Mouse (Mus musculus): ENCODE data around the gene Nrxn1. TPM values are rescaled to one million over a fixed set of nuclear protein-coding genes. Genes with fewer than 3 reads are reported as not detected.

Nrxn1 gene
- polyA plus RNA-seq, 1 experiment from 2014 or later, result 2.0 TPM

GRCm38 (mm10) chr17:90059320-90060111 lies 1033.4 kb downstream of the Nrxn1 start:
- Histone ChIP-seq H3K4me1 (ENCODE audit: control insufficient read depth in 2 of 2, insufficient read depth in 2 of 2, low read length in 2 of 2) (no peaks in the 10 kb centered on the region), H3K27me3 (ENCODE audit: control insufficient read depth, insufficient read depth, low read length) (no peaks in the 10 kb centered on the region), H3K4me3 (ENCODE audit: control insufficient read depth in 1 of 2, insufficient read depth in 1 of 2, low read depth in 1 of 2, low read length in 2 of 2) (no peak overlapping the region), H3K27ac (replicated peaks in 1 of 2; ENCODE audit: control insufficient read depth in 1 of 2, insufficient read depth in 1 of 2, low read depth in 2 of 2, low read length in 2 of 2) (no peak overlapping the region), H3K9me3 (ENCODE audit: control insufficient read depth, low read length) (no peaks in the 10 kb centered on the region), H3K9ac (ENCODE audit: low read length) (no peak overlapping the region), H3K4me2 (ENCODE audit: low read length) (no peak overlapping the region), H3K36me3 (ENCODE audit: control insufficient read depth, insufficient read depth, low read length) (no peaks in the 10 kb centered on the region)
- 70% methylated on average over 7 of the region's 7 CpGs for WGBS
- ATAC-seq (ENCODE audit: insufficient number of reproducible peaks, insufficient read depth, low FRiP score, low read depth), result no peak

DNA sequence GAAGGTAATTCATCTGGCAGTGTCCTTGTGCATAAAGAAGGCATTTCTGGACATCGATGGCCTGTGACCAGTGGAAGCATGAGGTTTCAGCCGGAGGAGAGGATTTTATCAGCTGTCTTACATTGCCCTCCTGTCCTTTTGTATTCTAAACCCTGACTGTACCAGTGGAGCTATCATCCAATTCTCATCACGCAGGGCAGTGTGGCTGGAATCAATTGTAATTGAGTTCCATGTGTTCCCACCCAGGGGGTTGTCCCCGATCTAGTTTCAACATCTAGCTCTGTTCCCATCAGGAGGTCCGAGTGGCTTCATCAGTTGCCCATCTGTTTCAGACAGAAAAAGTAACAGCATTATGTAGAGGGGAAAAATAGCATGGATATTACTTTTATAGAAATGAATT lies 1038.6 kb downstream of the Nrxn1 start:
- no peak for ATAC-seq (ENCODE audit: insufficient number of reproducible peaks, insufficient read depth, low FRiP score, low read depth)
- Histone ChIP-seq H3K4me1 (ENCODE audit: control insufficient read depth in 2 of 2, insufficient read depth in 2 of 2, low read length in 2 of 2) (no peaks in the 10 kb centered on the region), H3K27ac (replicated peaks in 1 of 2; ENCODE audit: control insufficient read depth in 1 of 2, insufficient read depth in 1 of 2, low read depth in 2 of 2, low read length in 2 of 2) (no peak overlapping the region), H3K27me3 (ENCODE audit: control insufficient read depth, insufficient read depth, low read length) (no peaks in the 10 kb centered on the region), H3K4me3 (ENCODE audit: control insufficient read depth in 1 of 2, insufficient read depth in 1 of 2, low read depth in 1 of 2, low read length in 2 of 2) (no peak overlapping the region), H3K9me3 (ENCODE audit: control insufficient read depth, low read length) (no peaks in the 10 kb centered on the region), H3K36me3 (ENCODE audit: control insufficient read depth, insufficient read depth, low read length) (no peaks in the 10 kb centered on the region), H3K9ac (ENCODE audit: low read length) (no peak overlapping the region), H3K4me2 (ENCODE audit: low read length) (no peak overlapping the region)
- 44% methylated on average over 5 of the region's 5 CpGs for WGBS

- no peak for ATAC-seq (ENCODE audit: insufficient number of reproducible peaks, insufficient read depth, low FRiP score, low read depth)
- Histone ChIP-seq H3K27me3 (ENCODE audit: control insufficient read depth, insufficient read depth, low read length) (no peaks in the 10 kb centered on the region), H3K9ac (ENCODE audit: low read length) (no peak overlapping the region), H3K36me3 (ENCODE audit: control insufficient read depth, insufficient read depth, low read length) (no peaks in the 10 kb centered on the region), H3K27ac (replicated peaks in 1 of 2; ENCODE audit: control insufficient read depth in 1 of 2, insufficient read depth in 1 of 2, low read depth in 2 of 2, low read length in 2 of 2) (no peak overlapping the region), H3K4me3 (ENCODE audit: control insufficient read depth in 1 of 2, insufficient read depth in 1 of 2, low read depth in 1 of 2, low read length in 2 of 2) (no peak overlapping the region), H3K9me3 (ENCODE audit: control insufficient read depth, low read length) (no peaks in the 10 kb centered on the region), H3K4me2 (ENCODE audit: low read length) (no peak overlapping the region), H3K4me1 (ENCODE audit: control insufficient read depth in 2 of 2, insufficient read depth in 2 of 2, low read length in 2 of 2) (no peaks in the 10 kb centered on the region; a peak in 1 of 4 replicates)
- WGBS, result 73% methylated on average over 1 of the region's 1 CpGs
Observed at GRCm38 (mm10) chr17:90039316-90039715, 1053.6 kb downstream of the Nrxn1 start.

DNA sequence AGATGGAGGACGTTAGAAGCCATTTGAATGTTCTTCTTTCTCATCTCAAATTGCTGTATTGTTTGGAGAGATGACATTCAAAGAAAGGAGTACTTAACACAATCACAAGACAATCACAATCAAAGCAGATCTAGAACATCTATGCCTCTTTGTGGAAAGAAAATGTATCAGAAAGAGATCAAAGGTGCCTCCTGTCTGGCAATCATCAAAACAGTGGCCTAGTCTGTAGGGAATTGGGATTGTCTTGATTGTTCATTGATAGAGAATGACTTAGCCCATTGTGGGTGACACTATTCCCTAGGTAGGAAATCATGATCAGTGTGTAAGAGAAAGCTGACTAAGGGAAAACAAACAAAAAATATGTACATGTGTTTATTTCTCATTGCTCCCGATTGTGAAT lies 1060.5 kb downstream of the Nrxn1 start:
- WGBS, result 64% methylated on average over 2 of the region's 2 CpGs
- Histone ChIP-seq H3K9me3 (ENCODE audit: control insufficient read depth, low read length) (no peaks in the 10 kb centered on the region), H3K36me3 (ENCODE audit: control insufficient read depth, insufficient read depth, low read length) (no peaks in the 10 kb centered on the region), H3K4me3 (ENCODE audit: control insufficient read depth in 1 of 2, insufficient read depth in 1 of 2, low read depth in 1 of 2, low read length in 2 of 2) (no peak overlapping the region), H3K27me3 (ENCODE audit: control insufficient read depth, insufficient read depth, low read length) (no peaks in the 10 kb centered on the region), H3K4me2 (ENCODE audit: low read length) (no peak overlapping the region), H3K9ac (ENCODE audit: low read length) (no peak overlapping the region), H3K4me1 (ENCODE audit: control insufficient read depth in 2 of 2, insufficient read depth in 2 of 2, low read length in 2 of 2) (no peaks in the 10 kb centered on the region), H3K27ac (replicated peaks in 1 of 2; ENCODE audit: control insufficient read depth in 1 of 2, insufficient read depth in 1 of 2, low read depth in 2 of 2, low read length in 2 of 2) (no peak overlapping the region)
- no peak for ATAC-seq (ENCODE audit: insufficient number of reproducible peaks, insufficient read depth, low FRiP score, low read depth)

DNA sequence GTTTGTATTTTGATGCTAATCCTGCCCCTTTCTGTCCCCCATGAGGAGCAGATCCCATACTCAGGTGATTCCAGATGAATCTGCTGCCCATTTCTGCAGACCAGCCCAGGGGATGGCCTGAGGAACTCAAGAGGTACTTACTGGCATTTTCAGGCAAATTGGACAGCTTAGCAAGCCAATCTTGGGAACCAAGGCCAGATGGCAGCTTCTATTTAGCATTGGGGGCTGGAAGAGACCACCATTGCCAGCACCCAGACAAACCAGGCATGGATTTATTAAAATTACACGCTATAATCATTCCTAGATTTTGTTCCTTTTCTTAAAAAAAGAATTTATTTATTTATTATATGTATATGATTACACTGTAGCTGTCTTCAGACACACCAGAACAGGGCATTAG lies 1076.2 kb downstream of the Nrxn1 start:
- WGBS, result 41% methylated on average over 1 of the region's 1 CpGs

DNA sequence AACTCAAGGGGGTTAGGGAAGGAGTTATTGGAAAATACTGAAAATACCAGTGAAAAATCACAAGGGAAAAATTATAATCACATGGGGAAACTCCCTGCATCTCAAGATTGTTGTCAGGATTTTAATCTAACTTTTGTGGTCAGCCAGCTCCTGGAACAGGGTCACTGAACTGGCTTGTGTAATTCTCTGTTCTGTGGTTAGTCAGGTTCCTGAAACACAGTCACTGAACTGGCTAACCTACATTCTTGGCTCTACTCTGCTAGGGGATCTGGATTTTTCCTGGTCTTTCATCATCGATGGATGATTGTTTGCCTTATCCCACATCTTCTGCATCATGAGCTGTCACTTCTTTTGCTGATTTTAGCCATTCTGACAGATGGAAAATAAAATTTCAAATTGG lies 1081.1 kb downstream of the Nrxn1 start:
- no peak overlapping the region for H3K4me2 ChIP-seq (ENCODE audit: low read length)
- 81% methylated on average over 1 of the region's 1 CpGs for WGBS
- ATAC-seq (ENCODE audit: insufficient number of reproducible peaks, insufficient read depth, low FRiP score, low read depth), result no peak

More for the DNA sequence above, 1076.2 kb downstream of the Nrxn1 start:
- H3K4me2 ChIP-seq (ENCODE audit: low read length), result no peak overlapping the region
- no peak overlapping the region for H3K4me3 ChIP-seq (ENCODE audit: control insufficient read depth in 1 of 2, insufficient read depth in 1 of 2, low read depth in 1 of 2, low read length in 2 of 2)
- ATAC-seq (ENCODE audit: insufficient number of reproducible peaks, insufficient read depth, low FRiP score, low read depth), result no peak
- no peaks in the 10 kb centered on the region for H3K36me3 ChIP-seq (ENCODE audit: control insufficient read depth, insufficient read depth, low read length)
- H3K9me3 ChIP-seq (ENCODE audit: control insufficient read depth, low read length), result peaks cover 9% of the 10 kb centered on the region
- no peaks in the 10 kb centered on the region for H3K4me1 ChIP-seq (ENCODE audit: control insufficient read depth in 2 of 2, insufficient read depth in 2 of 2, low read length in 2 of 2)
- H3K27ac ChIP-seq (replicated peaks in 1 of 2; ENCODE audit: control insufficient read depth in 1 of 2, insufficient read depth in 1 of 2, low read depth in 2 of 2, low read length in 2 of 2), result no peak overlapping the region
- H3K9ac ChIP-seq (ENCODE audit: low read length), result no peak overlapping the region
- no peaks in the 10 kb centered on the region for H3K27me3 ChIP-seq (ENCODE audit: control insufficient read depth, insufficient read depth, low read length)

GRCm38 (mm10) chr17:90007438-90008109 lies 1085.3 kb downstream of the Nrxn1 start:
- ATAC-seq (ENCODE audit: insufficient number of reproducible peaks, insufficient read depth, low FRiP score, low read depth), result no peak; the same call in 1 of the 2 replicates
- Histone ChIP-seq H3K9me3 (ENCODE audit: control insufficient read depth, low read length) (0 out of 2 replicates have a peak, but pooled peaks cover 7% of the 10 kb centered on the region), H3K36me3 (ENCODE audit: control insufficient read depth, insufficient read depth, low read length) (no peaks in the 10 kb centered on the region), H3K9ac (ENCODE audit: low read length) (no peak overlapping the region), H3K27ac (replicated peaks in 1 of 2; ENCODE audit: control insufficient read depth in 1 of 2, insufficient read depth in 1 of 2, low read depth in 2 of 2, low read length in 2 of 2) (no peak overlapping the region), H3K4me2 (ENCODE audit: low read length) (peak overlapping the region; percentile 50), H3K27me3 (ENCODE audit: control insufficient read depth, insufficient read depth, low read length) (no peaks in the 10 kb centered on the region), H3K4me3 (ENCODE audit: control insufficient read depth in 1 of 2, insufficient read depth in 1 of 2, low read depth in 1 of 2, low read length in 2 of 2) (no peak overlapping the region), H3K4me1 (ENCODE audit: control insufficient read depth in 2 of 2, insufficient read depth in 2 of 2, low read length in 2 of 2) (peaks cover 0 to 12% of the 10 kb centered on the region in 2 experiments)
- 14% methylated on average over 5 of the region's 5 CpGs for WGBS

More for the DNA sequence above, 1081.1 kb downstream of the Nrxn1 start:
- no peak overlapping the region for H3K9ac ChIP-seq (ENCODE audit: low read length)
- H3K27me3 ChIP-seq (ENCODE audit: control insufficient read depth, insufficient read depth, low read length), result no peaks in the 10 kb centered on the region
- peaks cover 13% of the 10 kb centered on the region for H3K9me3 ChIP-seq (ENCODE audit: control insufficient read depth, low read length)
- H3K4me3 ChIP-seq (ENCODE audit: control insufficient read depth in 1 of 2, insufficient read depth in 1 of 2, low read depth in 1 of 2, low read length in 2 of 2), result no peak overlapping the region
- peaks cover 0 to 12% of the 10 kb centered on the region in 2 experiments for H3K4me1 ChIP-seq (ENCODE audit: control insufficient read depth in 2 of 2, insufficient read depth in 2 of 2, low read length in 2 of 2)
- H3K27ac ChIP-seq (replicated peaks in 1 of 2; ENCODE audit: control insufficient read depth in 1 of 2, insufficient read depth in 1 of 2, low read depth in 2 of 2, low read length in 2 of 2), result no peak overlapping the region
- H3K36me3 ChIP-seq (ENCODE audit: control insufficient read depth, insufficient read depth, low read length), result no peaks in the 10 kb centered on the region

All from heart, embryonic 14.5 days (tissue).